Mouse (Mus musculus): Measurements from ENCODE around the gene Sh3tc1. TPM values are rescaled to one million over a fixed set of nuclear protein-coding genes. Genes with fewer than 3 reads are reported as not detected.

Sh3tc1 gene
- polyA plus RNA-seq, 1 experiment from 2014 or later = 9.2 TPM

DNA sequence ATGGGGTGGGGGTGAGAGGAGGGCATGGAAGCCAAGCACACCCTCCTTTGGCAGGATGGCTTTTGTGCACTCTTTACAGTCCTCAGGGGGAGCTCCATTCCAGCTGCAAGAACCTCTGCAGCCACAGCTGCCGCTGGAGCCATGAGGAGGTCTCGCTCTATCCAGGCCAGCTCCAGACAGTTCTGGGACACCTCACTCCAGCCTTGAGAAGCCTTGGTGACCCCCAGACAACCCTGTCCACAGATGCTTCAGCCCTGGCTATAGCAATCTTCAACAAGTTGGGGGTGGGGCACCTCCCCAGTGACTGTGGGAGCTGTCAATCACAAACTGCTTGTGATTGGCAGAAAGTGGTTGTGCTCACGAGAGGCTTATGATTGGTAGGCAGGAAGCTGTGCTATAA lies 80.3 kb downstream of the Sh3tc1 start:
- Histone ChIP-seq H3K4me1 (peaks cover 29% of the 10 kb centered on the region), H3K9ac (no peak overlapping the region), H3K4me2 (no peak overlapping the region), H3K4me3 (no peak overlapping the region), H3K27ac (replicated peaks) (no peak overlapping the region), H3K36me3 (no peaks in the 10 kb centered on the region), H3K9me3 (no peaks in the 10 kb centered on the region), H3K27me3 (replicated peaks) (peaks cover 9% of the 10 kb centered on the region)
- ATAC-seq (ENCODE audit: extremely low read depth, insufficient number of reproducible peaks, low FRiP score, low TSS enrichment) = no peak
- 55% methylated on average over 3 of the region's 3 CpGs for WGBS

DNA sequence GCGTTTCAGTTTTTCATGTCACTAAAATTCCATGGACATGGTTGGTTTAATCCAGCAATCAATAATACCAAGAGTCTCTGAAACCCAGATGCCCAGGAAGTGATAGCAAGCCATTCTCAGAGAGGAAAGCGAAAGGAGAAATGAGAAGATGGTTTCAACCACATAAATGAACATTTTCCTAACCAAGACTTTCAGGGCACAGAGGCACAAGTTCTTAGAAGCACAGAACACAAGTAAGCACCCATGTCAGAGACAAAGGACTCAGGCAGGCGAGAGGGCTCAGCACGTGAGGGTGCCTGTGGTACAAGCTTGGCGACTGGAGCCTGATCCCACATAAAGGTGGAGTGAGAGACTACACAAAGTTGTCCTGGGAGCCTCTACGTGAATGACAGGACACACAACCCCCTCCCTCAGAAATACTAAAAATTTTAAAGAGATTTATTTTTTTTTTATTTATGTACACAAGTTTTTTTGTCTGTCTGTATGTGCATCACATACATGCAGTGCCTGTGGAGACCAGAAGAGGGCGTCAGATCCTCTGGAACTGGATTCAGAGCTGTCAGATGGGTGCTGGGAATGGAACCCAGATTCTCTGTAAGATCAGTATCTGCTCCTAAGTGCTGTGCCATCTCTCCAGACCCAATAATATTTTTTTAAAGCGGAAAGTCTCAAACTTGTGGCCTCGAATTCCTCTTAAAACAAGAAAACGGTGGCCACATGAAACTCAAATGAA lies 83.9 kb downstream of the Sh3tc1 start:
- Histone ChIP-seq H3K4me3 (no peak overlapping the region), H3K4me2 (no peak overlapping the region), H3K27me3 (replicated peaks) (peaks cover 5% of the 10 kb centered on the region; the same call in 1 of the 2 replicates), H3K9ac (no peak overlapping the region), H3K27ac (replicated peaks) (no peak overlapping the region), H3K4me1 (peaks cover 15% of the 10 kb centered on the region), H3K36me3 (no peaks in the 10 kb centered on the region), H3K9me3 (no peaks in the 10 kb centered on the region)
- no peak for ATAC-seq (ENCODE audit: extremely low read depth, insufficient number of reproducible peaks, low FRiP score, low TSS enrichment)
- WGBS = 85% methylated on average over 10 of the region's 10 CpGs

DNA sequence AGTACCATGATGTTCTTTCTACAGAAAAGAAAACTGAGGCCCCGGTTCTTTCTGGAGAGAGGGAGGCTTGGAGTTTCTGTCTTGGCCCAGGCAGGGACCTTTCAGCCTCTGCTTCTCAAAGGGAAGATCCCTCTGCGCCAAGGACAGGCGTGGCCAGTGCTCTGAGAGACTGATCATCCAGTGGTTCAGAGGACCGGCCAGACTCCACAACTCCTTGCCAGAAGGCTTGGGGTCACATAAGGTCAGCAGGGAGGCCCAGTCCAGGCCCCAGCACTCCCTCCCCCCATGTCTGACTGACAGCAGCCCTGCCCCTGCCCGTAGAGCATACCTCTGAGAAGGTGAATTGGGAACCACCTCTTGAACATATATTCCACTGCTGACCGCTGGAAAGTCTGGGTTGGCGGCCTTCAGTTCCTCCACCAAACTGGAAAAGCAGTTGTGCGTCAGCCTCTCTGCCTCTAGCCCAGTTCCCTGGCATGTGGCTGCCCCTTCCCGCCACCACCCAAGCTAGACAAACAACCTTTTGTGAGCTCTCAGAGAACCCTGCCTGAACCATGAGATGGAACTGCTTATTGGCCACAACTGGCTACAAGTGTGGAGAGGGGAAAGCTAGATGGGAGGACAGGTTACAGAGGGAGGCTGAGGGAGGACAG lies 85.9 kb downstream of the Sh3tc1 start:
- no peak overlapping the region for H3K4me2 ChIP-seq
- peaks cover 5% of the 10 kb centered on the region; the same call in 1 of the 2 replicates for H3K27me3 ChIP-seq (replicated peaks)
- WGBS = 67% methylated on average over 9 of the region's 9 CpGs
- H3K36me3 ChIP-seq = no peaks in the 10 kb centered on the region
- no peak for ATAC-seq (ENCODE audit: extremely low read depth, insufficient number of reproducible peaks, low FRiP score, low TSS enrichment)
- H3K4me3 ChIP-seq = no peak overlapping the region
- H3K4me1 ChIP-seq = no peaks in the 10 kb centered on the region
- no peaks in the 10 kb centered on the region for H3K9me3 ChIP-seq
- H3K27ac ChIP-seq (replicated peaks) = no peak overlapping the region
- no peak overlapping the region for H3K9ac ChIP-seq

- WGBS = 81% methylated on average over 13 of the region's 13 CpGs
- H3K36me3 ChIP-seq = no peaks in the 10 kb centered on the region
- no peak for ATAC-seq (ENCODE audit: extremely low read depth, insufficient number of reproducible peaks, low FRiP score, low TSS enrichment)
- H3K27me3 ChIP-seq (replicated peaks) = 0 out of 2 replicates have a peak, but pooled peaks cover under 1% of the 10 kb centered on the region
- no peak overlapping the region for H3K9ac ChIP-seq
- no peak overlapping the region for H3K27ac ChIP-seq (replicated peaks)
- no peaks in the 10 kb centered on the region for H3K4me1 ChIP-seq
- no peaks in the 10 kb centered on the region for H3K9me3 ChIP-seq
- H3K4me2 ChIP-seq = no peak overlapping the region
- H3K4me3 ChIP-seq = no peak overlapping the region
These were observed 86.9 kb downstream of the Sh3tc1 start for GRCm38 (mm10) chr5:35652872-35653271.

GRCm38 (mm10) chr5:35652319-35652718 lies 87.5 kb downstream of the Sh3tc1 start:
- H3K36me3 ChIP-seq = no peaks in the 10 kb centered on the region

DNA sequence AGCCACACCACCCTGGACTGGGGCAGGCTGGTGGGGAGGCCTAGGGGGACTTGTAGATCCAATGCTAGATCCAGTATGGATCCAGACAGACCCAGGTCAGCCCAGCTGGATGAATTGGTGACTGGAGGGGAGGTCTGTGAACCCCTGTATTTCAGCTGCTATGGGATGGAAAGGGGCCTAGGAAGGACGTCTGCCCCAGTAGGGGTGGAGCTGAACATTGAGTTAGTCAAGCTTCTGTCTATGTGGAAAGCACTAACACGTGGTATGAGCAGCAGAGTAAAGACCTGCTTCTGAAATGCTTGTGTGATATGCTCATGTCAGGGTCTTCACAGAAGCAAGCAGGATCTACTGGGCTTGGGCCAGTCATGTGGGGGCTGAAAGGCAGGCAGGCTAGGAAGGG lies 91.6 kb downstream of the Sh3tc1 start:
- no peak overlapping the region for H3K4me3 ChIP-seq
- H3K4me2 ChIP-seq = no peak overlapping the region
- no peaks in the 10 kb centered on the region for H3K27me3 ChIP-seq (replicated peaks)
- no peaks in the 10 kb centered on the region for H3K9me3 ChIP-seq
- H3K36me3 ChIP-seq = no peaks in the 10 kb centered on the region
- H3K9ac ChIP-seq = no peak overlapping the region
- H3K27ac ChIP-seq (replicated peaks) = no peak overlapping the region
- peaks cover 13% of the 10 kb centered on the region; the same call in 1 of the 2 replicates for H3K4me1 ChIP-seq
- ATAC-seq (ENCODE audit: extremely low read depth, insufficient number of reproducible peaks, low FRiP score, low TSS enrichment) = no peak
- 50% methylated on average over 2 of the region's 2 CpGs for WGBS

More at GRCm38 (mm10) chr5:35652319-35652718, 87.5 kb downstream of the Sh3tc1 start:
- H3K27me3 ChIP-seq (replicated peaks) = no peaks in the 10 kb centered on the region
- WGBS = 87% methylated on average over 3 of the region's 3 CpGs
- no peak overlapping the region for H3K4me2 ChIP-seq
- H3K27ac ChIP-seq (replicated peaks) = no peak overlapping the region
- H3K9ac ChIP-seq = no peak overlapping the region
- ATAC-seq (ENCODE audit: extremely low read depth, insufficient number of reproducible peaks, low FRiP score, low TSS enrichment) = no peak
- H3K4me3 ChIP-seq = no peak overlapping the region
- H3K9me3 ChIP-seq = no peaks in the 10 kb centered on the region
- H3K4me1 ChIP-seq = no peaks in the 10 kb centered on the region

DNA sequence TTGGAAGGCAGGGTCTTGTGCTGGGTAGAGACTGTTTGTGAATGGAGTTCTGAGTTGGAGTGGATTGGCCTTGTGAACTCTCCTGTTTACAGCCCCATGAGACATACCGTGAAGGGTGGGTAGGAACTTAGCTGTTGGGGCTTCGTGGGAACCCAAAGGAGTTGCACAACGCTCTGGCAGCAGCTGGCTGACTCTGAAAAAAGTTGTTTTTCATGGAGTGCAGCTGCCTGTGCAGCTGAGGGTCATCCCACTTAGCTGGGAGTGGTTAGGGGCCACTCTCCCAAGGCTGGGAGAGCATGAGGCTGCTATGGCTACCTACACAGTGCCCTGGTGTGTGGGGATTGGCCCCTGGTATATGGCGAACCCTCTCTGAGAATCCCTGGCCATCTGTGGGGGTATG lies 92.2 kb downstream of the Sh3tc1 start:
- Histone ChIP-seq H3K27ac (replicated peaks) (no peak overlapping the region), H3K4me1 (peaks cover 15% of the 10 kb centered on the region; the same call in 1 of the 2 replicates), H3K9me3 (no peaks in the 10 kb centered on the region), H3K4me3 (no peak overlapping the region), H3K9ac (no peak overlapping the region), H3K4me2 (no peak overlapping the region), H3K36me3 (no peaks in the 10 kb centered on the region), H3K27me3 (replicated peaks) (no peaks in the 10 kb centered on the region; the same call in 1 of the 2 replicates)
- ATAC-seq (ENCODE audit: extremely low read depth, insufficient number of reproducible peaks, low FRiP score, low TSS enrichment) = no peak
- 63% methylated on average over 4 of the region's 4 CpGs for WGBS

Other genes with a start within 250 kb of the Sh3tc1 start
- gene Cpz, start 214.3 kb downstream of the Sh3tc1 start, polyA plus RNA-seq (2015; fragmentation: Nextera tagmentation; extraction: Ambion mirVana) = 6.5 and 10.3 TPM in 2 replicates
- gene Trmt44, start 164.9 kb downstream of the Sh3tc1 start, polyA plus RNA-seq (2015; fragmentation: Nextera tagmentation; extraction: Ambion mirVana) = 3.9 and 4.6 TPM in 2 replicates
- 8.2 and 8.6 TPM in 2 replicates for gene Acox3, start 156.9 kb downstream of the Sh3tc1 start, polyA plus RNA-seq (2015; fragmentation: Nextera tagmentation; extraction: Ambion mirVana)
- 6.3 and 7.2 TPM in 2 replicates for gene Htra3, start 60.2 kb downstream of the Sh3tc1 start, polyA plus RNA-seq (2015; fragmentation: Nextera tagmentation; extraction: Ambion mirVana)
- 4.9 and 5.1 TPM in 2 replicates for gene Ablim2, start 17.9 kb upstream of the Sh3tc1 start, polyA plus RNA-seq (2015; fragmentation: Nextera tagmentation; extraction: Ambion mirVana)
- gene Afap1, start 153.3 kb upstream of the Sh3tc1 start, polyA plus RNA-seq (2015; fragmentation: Nextera tagmentation; extraction: Ambion mirVana) = 24.9 and 26.9 TPM in 2 replicates